Mouse (Mus musculus) hindbrain, embryonic 10.5 days (tissue): ENCODE measurements around the gene Cbarp. TPM values are rescaled to one million over a fixed set of nuclear protein-coding genes. Genes with fewer than 3 reads are reported as not detected.

Experiments used
- DNase-seq: peaks from one replicate; pipeline ENCODE4 v3.0.0-alpha.2; 2017; ENCODE audit warnings: low spot score
- H3K27ac ChIP-seq: fragments of 300-500 bp; sonication (generic); 2 replicates; pipeline ENCODE4 v1.5.1; 2016; ENCODE audit warnings: mild to moderate bottlenecking, moderate library complexity
- H3K27me3 ChIP-seq: fragments of 300-500 bp; sonication (generic); 2 replicates; pipeline ENCODE4 v1.6.1; 2016; ENCODE audit warnings: mild to moderate bottlenecking; ENCODE audit not compliant: poor library complexity, insufficient read depth, severe bottlenecking
- H3K36me3 ChIP-seq: fragments of 300-500 bp; sonication (generic); 2 replicates; pipeline ENCODE4 v1.6.1; 2016; ENCODE audit warnings: mild to moderate bottlenecking, moderate library complexity
- H3K4me1 ChIP-seq: fragments of 300-500 bp; sonication (generic); replicated peaks from 2 replicates; pipeline ENCODE4 v1.6.1; 2016; ENCODE audit warnings: mild to moderate bottlenecking
- H3K4me3 ChIP-seq: fragments of 300-500 bp; sonication (generic); 2 replicates; pipeline ENCODE4 v1.5.1; 2016; ENCODE audit warnings: mild to moderate bottlenecking, moderate library complexity
- H3K9me3 ChIP-seq: fragments of 300-500 bp; sonication (generic); 2 replicates; pipeline ENCODE4 v1.6.1; 2016; ENCODE audit warnings: mild to moderate bottlenecking, moderate library complexity
- WGBS: fragments of 180-500 bp; shearing (Covaris S2); methylation state at CpG from one replicate; pipeline ENCODE4 v1.1.7; 2016; 5-methylcytosine and 5-hydroxymethylcytosine counted together
- polyA plus RNA-seq: library from polyadenylated mRNA; unstranded; fragments of >200 nt; fragmentation: Nextera tagmentation; extraction: Ambion mirVana; gene quantifications from 2 replicates; pipeline ENCODE4 v1.2.1, GENCODE M21; 2016

Cbarp gene
- polyA plus RNA-seq, 1 experiment from 2014 or later = 15.0 TPM

GRCm38 (mm10) chr10:80116927-80117691 is 23.5 kb downstream of the Cbarp start:
- Histone ChIP-seq H3K27me3 (no peaks in the 10 kb centered on the region), H3K4me3 (peak overlapping the region; percentile 92), H3K27ac (peak overlapping the region; percentile 95), H3K9me3 (no peaks in the 10 kb centered on the region), H3K36me3 (peaks cover 51% of the 10 kb centered on the region), H3K4me1 (peaks cover 50% of the 10 kb centered on the region)
- WGBS = 5% methylated on average over 30 of the region's 30 CpGs
- DNase-seq = peak; percentile 36

GRCm38 (mm10) chr10:80116563-80116926 is 24.1 kb downstream of the Cbarp start:
- Histone ChIP-seq H3K27me3 (no peaks in the 10 kb centered on the region), H3K27ac (peak overlapping the region; percentile 95), H3K4me1 (peaks cover 50% of the 10 kb centered on the region), H3K36me3 (peaks cover 45% of the 10 kb centered on the region), H3K4me3 (peak overlapping the region; percentile 92), H3K9me3 (no peaks in the 10 kb centered on the region)
- 1% methylated on average over 27 of the region's 27 CpGs for WGBS
- DNase-seq = peak; percentile 45

GRCm38 (mm10) chr10:80115944-80116335 is 24.7 kb downstream of the Cbarp start:
- Histone ChIP-seq H3K27ac (peak overlapping the region; percentile 95), H3K36me3 (peaks cover 39% of the 10 kb centered on the region), H3K27me3 (no peaks in the 10 kb centered on the region), H3K9me3 (no peaks in the 10 kb centered on the region), H3K4me1 (peaks cover 50% of the 10 kb centered on the region), H3K4me3 (peak overlapping the region; percentile 92)
- under 1% methylated on average over 63 of the region's 63 CpGs for WGBS
- DNase-seq = no peak

GRCm38 (mm10) chr10:80115290-80115943 is 25.2 kb downstream of the Cbarp start, which contains the start of gene Stk11:
Stk11 (plus strand) TSS chr10:80115803.
- peak within 1 kb of the TSS; percentile 95 for H3K27ac ChIP-seq
- under 1% methylated on average over 70 of the region's 70 CpGs for WGBS
- peak within 1 kb of the TSS; percentile 92 for H3K4me3 ChIP-seq
- no peaks in the 10 kb centered on the region for H3K9me3 ChIP-seq
- peaks cover 49% of the 10 kb centered on the region for H3K4me1 ChIP-seq
- no peaks in the 10 kb centered on the region for H3K27me3 ChIP-seq
- peaks cover 34% of the 10 kb centered on the region for H3K36me3 ChIP-seq
- DNase-seq = peak; percentile 99

- Histone ChIP-seq H3K4me1 (peaks cover 41% of the 10 kb centered on the region), H3K27me3 (no peaks in the 10 kb centered on the region), H3K27ac (peak overlapping the region; percentile 95), H3K36me3 (peaks cover 26% of the 10 kb centered on the region), H3K4me3 (peak overlapping the region; percentile 92), H3K9me3 (no peaks in the 10 kb centered on the region)
- WGBS = 3% methylated on average over 27 of the region's 27 CpGs
- DNase-seq = peak; percentile 92
Observed at GRCm38 (mm10) chr10:80114341-80115284, 26.0 kb downstream of the Cbarp start.

- Histone ChIP-seq H3K4me1 (peaks cover 4% of the 10 kb centered on the region), H3K36me3 (no peaks in the 10 kb centered on the region), H3K27ac (no peak overlapping the region), H3K9me3 (no peaks in the 10 kb centered on the region), H3K4me3 (no peak overlapping the region), H3K27me3 (no peaks in the 10 kb centered on the region)
- no peak for DNase-seq
- WGBS = 66% methylated on average over 6 of the region's 6 CpGs
Observed at GRCm38 (mm10) chr10:80107678-80108077, 33.0 kb downstream of the Cbarp start.

- Histone ChIP-seq H3K27ac (no peak overlapping the region), H3K9me3 (no peaks in the 10 kb centered on the region), H3K36me3 (no peaks in the 10 kb centered on the region), H3K27me3 (no peaks in the 10 kb centered on the region), H3K4me1 (peaks cover 19% of the 10 kb centered on the region), H3K4me3 (no peak overlapping the region)
- no peak for DNase-seq
- WGBS = 69% methylated on average over 5 of the region's 5 CpGs
Observed at GRCm38 (mm10) chr10:80105926-80106325, 34.7 kb downstream of the Cbarp start.

DNA sequence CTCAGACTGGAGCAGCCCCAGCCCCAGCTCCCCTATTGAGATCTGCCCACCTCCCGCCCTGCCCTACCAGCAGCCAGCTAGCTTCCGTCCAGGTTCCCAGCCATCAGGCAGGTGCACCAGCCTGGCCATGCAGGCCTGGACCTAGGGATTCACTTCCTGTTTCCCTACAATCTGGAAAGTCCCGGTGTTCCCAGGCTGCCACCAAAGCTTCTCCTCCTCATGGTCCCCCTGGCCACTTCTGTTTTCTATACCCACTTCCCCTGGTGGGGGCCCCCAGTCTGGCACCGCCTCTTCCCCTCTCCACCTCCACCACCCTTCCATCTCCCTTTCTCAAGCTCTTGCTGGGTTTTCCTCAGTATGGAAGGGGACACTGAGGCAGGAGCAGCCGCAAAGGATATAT is 35.2 kb downstream of the Cbarp start, which contains the start of gene Sbno2:
Sbno2 (minus strand) TSS at position 112 of the 400 bp plus-strand sequence.
- no peak for DNase-seq
- 68% methylated on average over 5 of the region's 5 CpGs for WGBS

GRCm38 (mm10) chr10:80104181-80104580 is 36.5 kb downstream of the Cbarp start:
- Histone ChIP-seq H3K4me3 (no peak overlapping the region), H3K9me3 (no peaks in the 10 kb centered on the region), H3K27ac (no peak overlapping the region), H3K36me3 (no peaks in the 10 kb centered on the region), H3K27me3 (no peaks in the 10 kb centered on the region), H3K4me1 (peaks cover 34% of the 10 kb centered on the region)
- no peak for DNase-seq
- WGBS = 79% methylated on average over 3 of the region's 3 CpGs

More for the DNA sequence above, 35.2 kb downstream of the Cbarp start, which contains the start of gene Sbno2:
- H3K27me3 ChIP-seq = no peaks in the 10 kb centered on the region
- peaks cover 23% of the 10 kb centered on the region for H3K4me1 ChIP-seq
- H3K9me3 ChIP-seq = no peaks in the 10 kb centered on the region
- no peak within 1 kb of the TSS for H3K4me3 ChIP-seq
- H3K36me3 ChIP-seq = no peaks in the 10 kb centered on the region
- 0 out of 2 replicates have a peak within 1 kb of the TSS, but pooled peaks have one; percentile 35 for H3K27ac ChIP-seq

DNA sequence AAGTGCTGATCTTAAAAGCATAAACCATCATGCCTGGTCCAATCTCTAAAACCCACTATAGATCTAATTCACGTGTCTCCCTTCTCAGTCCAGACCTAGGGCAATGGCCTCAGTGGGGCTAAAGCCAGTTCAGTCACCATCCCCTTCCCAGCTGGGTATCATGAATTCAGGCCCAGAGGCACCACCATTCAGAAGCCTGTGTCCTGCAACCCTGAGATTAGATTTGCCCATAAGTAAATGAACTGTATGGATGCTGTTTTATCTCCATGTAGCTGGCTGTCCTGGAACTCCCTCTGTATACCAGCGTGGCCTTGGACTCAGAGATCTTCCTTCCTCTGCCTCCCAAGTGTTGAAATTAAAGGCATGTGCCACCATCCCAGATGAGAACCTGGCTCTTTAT is 37.6 kb downstream of the Cbarp start:
- WGBS = 82% methylated on average over 2 of the region's 2 CpGs
- H3K36me3 ChIP-seq = no peaks in the 10 kb centered on the region

DNA sequence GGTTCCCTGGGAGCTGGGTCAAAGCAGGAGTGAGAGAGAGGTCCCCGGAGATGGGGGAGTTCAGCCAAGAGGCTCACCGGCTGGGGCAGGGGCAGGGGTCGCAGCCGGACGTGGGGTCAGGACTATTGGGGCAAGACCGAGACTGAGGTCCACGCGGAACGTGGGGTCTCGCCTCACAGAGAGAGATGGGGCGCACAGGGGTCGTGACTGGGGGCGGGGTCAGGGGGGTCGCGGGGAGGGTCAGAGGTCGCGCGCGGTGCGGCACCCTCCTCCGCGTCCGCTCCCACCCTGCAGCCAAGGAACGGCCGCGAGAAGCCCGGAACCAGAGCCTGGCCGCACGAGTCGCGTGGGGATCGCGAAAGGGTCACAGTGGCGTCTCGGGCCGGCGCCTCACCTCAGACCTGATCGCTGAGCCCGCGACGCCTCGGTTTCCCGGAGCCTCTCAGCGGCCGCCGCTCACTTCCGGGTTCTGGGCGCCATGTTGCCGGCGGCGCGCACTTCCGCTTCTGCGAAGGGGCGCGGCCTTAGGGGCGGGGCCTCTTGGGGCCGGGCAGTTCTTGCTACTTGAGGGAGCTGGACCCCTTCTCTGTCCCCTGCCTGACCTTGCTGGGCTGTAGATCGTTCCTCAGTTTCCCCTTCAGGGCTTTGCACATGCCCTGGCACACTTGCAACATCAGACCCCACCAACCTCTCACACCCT is 38.3 kb downstream of the Cbarp start:
- Histone ChIP-seq H3K36me3 (no peaks in the 10 kb centered on the region), H3K4me1 (peaks cover 48% of the 10 kb centered on the region), H3K27me3 (no peaks in the 10 kb centered on the region), H3K4me3 (peak overlapping the region; percentile 81), H3K27ac (peak overlapping the region; percentile 93), H3K9me3 (no peaks in the 10 kb centered on the region)
- under 1% methylated on average over 59 of the region's 59 CpGs for WGBS
- peak; percentile 89 for DNase-seq

More for the DNA sequence above, 37.6 kb downstream of the Cbarp start:
- Histone ChIP-seq H3K9me3 (no peaks in the 10 kb centered on the region), H3K27ac (peak overlapping the region; percentile 93), H3K4me3 (no peak overlapping the region; the same call in 1 of the 2 replicates), H3K4me1 (peaks cover 42% of the 10 kb centered on the region), H3K27me3 (no peaks in the 10 kb centered on the region)
- no peak for DNase-seq

DNA sequence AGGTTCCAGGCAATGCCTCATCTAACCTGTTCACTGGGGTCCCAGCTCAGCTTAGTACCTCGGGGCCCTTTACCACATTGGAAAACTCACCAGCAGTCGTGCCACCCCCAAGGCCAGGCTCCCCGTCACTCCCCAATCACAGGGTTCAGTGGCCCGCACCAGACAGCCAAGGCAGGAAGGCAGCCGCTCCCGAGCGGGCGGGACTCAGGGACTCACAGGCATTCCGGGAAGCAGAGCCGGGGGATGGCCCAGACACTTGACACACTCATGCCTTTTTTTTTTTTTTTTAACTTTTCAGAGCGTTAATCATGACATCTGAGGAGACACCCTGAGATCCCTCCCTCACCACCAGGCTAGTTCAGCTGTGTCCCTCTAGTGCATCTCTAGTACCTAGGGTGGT is 39.7 kb downstream of the Cbarp start:
- peak overlapping the region; percentile 81; the same call in 1 of the 2 replicates for H3K4me3 ChIP-seq
- WGBS = 64% methylated on average over 11 of the region's 11 CpGs

More for the DNA sequence above, 39.7 kb downstream of the Cbarp start:
- H3K36me3 ChIP-seq = no peaks in the 10 kb centered on the region
- H3K4me1 ChIP-seq = peaks cover 61% of the 10 kb centered on the region
- H3K9me3 ChIP-seq = no peaks in the 10 kb centered on the region
- no peaks in the 10 kb centered on the region for H3K27me3 ChIP-seq
- peak overlapping the region; percentile 93; the same call in 1 of the 2 replicates for H3K27ac ChIP-seq
- no peak for DNase-seq
